Mouse (Mus musculus): Measurements from ENCODE around the gene Crmp1.

DNA sequence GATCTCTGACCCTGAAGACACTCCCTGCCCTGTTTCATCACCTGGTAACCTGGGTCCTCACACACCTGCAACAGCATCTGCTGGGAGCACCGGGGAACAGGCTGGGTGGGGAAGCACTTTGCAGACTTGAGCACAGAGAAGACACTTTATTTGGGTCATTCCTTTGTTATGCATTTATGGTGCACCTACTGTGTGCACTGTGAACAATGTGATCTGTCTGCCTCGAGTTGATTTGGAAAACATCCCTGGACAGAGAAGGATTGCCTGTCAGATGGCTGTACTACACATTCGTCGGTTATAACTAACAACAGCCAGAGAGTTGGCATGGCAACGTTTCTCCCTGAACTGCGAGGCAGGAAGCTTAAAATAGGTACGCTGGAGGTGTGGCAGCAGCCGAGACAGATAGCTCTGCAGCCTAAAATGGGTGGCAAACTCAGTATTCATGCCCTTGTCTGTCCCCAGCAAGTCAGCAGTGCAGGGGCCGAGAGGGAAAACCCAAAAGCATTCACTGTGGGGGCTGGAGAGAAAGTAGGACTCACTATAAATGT, 8.7 kb upstream of the Crmp1 start:
- no peak for TF ChIP-seq CTCF (IDR thresholded peaks at IDR 0.05; ENCODE audit: low read depth, low read length)
- no peak for TF ChIP-seq POLR2AphosphoS5 (IDR thresholded peaks at IDR 0.05; ENCODE audit: insufficient replicate concordance, low read depth, low read length)
- TF ChIP-seq GATA1 (IDR thresholded peaks at IDR 0.05; ENCODE audit: borderline replicate concordance, low read length): no peak
- TF ChIP-seq TAL1 (conservative IDR thresholded peaks at IDR 0.05; ENCODE audit: low read depth, low read length): no peak
- TF ChIP-seq GATA2 (IDR thresholded peaks at IDR 0.05; ENCODE audit: borderline replicate concordance, low read depth, low read length): no peak
